Mouse (Mus musculus) MN1 (cell line): ENCODE results near the gene Zfp786.

Experiments used
- DNase-seq: peaks from one replicate; pipeline ENCODE4 v3.0.0-alpha.2; 2016; ENCODE audit warnings: low spot score

Gene Zfp786

DNA sequence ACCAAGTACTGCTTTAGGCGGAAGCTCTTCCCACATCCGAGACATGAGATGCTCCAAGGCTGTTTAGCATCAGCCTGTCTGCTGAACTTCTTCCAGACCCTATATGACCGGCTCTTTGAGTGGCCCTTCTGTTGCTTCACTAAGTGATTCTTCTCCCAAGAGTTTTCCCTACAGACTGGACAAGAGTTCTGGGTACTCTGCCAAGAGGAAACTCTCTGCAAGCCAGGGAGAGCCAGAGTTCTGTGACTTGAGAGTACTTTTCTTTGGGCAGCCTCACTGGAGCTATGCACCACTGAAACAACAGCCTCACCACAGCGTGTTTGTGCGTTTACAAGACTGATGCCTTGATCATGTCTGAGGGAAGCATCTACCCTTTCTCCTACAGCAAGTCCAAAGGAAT, 9.4 kb downstream of the Zfp786 start:
- DNase-seq, result no peak

DNA sequence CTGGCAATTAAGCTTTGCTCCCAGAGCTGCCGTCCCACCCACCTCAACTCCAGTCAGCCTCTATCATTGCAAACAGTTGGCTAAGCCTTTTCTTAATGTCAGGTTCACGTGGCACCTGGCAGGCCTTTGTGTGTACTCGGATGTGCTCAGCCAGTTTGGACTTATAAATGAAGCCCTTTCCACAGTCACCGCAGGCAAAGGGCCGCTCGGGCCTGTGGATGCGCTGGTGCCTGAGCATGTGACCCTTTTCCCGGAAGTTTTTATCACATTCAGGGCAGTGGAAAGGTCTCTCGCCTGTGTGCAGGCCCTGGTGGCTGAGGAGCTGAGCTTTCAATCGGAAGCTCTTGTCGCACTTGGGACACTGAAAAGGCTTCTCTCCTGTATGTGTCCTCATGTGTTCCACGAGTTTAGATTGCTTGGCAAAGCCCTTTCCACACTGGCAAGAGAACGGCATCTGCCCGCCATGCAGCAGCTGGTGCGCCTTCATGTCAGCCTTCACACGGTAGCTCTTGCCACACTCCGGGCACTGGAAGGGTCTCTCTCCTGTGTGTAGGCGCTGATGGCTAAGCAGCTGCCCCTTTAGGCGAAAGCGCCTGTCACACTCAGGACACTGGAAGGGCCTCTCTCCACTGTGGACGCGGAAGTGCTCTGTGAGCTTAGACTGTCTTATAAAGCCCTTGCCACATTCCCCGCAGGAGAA, 10.9 kb downstream of the Zfp786 start:
- DNase-seq, result no peak

GRCm38 (mm10) chr6:47818721-47819120, 11.9 kb downstream of the Zfp786 start:
- no peak for DNase-seq

- DNase-seq, result no peak
Observed at GRCm38 (mm10) chr6:47816151-47816550, 14.5 kb downstream of the Zfp786 start.

- DNase-seq, result peak; percentile 96
Observed at GRCm38 (mm10) chr6:47813257-47813878, 17.3 kb downstream of the Zfp786 start, which contains the start of gene Pdia4. TSS of gene Pdia4 (minus strand) at chr6:47813430.

- DNase-seq, result peak; percentile 21
Observed at GRCm38 (mm10) chr6:47812271-47812915, 18.3 kb downstream of the Zfp786 start.

DNA sequence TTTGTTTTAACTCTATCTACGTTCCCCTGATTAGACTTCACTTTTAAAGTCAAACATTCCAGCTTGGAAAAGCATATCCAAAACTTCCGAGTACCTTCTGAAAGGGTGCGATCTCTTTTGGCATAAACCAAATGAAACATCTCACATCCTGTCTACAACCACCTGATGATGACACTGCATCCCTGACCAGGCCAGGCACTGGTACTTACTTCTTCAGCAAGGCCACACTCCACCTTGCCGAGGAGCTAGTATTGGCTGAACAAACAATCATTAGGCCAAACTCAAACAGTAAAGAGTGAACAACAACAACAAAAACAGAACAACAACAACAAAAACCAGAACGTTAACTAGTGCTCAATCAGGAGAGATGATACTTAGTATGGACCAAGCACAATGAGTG, 19.3 kb downstream of the Zfp786 start:
- no peak for DNase-seq

DNA sequence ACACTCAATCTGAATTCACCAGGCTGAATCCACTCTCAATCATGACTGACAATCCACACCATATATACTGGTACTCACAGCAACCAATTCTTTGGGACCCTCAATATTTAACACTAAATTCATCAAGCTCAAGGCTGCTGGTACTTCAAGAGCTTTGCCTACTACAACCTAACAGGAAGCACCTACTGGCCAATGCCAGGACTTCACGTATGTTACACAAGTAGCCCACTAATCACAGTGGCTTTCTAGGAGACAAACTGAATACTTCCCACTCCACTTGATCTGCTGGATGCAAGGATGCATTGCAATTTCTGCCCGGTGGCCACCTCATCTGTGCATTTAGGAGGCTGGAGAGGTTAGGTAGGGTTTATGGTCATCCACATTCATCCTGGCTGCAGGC, 20.5 kb downstream of the Zfp786 start:
- DNase-seq, result no peak

DNA sequence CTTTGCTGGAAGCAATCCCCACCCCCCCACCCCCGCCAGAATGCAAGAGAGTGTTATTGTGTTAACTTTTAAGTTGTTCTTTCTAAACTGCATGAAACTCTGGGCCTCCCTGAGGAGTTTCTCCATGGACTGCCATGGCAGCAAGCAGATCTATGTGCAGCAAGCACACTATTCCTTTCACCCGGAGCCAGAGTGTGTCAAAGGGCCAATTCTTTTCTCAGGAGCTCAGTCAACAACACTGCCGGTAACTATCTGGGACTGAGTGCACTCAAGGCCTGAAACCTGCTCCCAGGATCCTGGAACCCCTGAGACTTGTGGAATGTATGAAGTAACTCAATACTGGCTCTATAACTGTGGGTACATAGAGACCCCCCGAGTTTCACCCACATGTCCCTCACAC, 21.6 kb downstream of the Zfp786 start:
- DNase-seq, result no peak

DNA sequence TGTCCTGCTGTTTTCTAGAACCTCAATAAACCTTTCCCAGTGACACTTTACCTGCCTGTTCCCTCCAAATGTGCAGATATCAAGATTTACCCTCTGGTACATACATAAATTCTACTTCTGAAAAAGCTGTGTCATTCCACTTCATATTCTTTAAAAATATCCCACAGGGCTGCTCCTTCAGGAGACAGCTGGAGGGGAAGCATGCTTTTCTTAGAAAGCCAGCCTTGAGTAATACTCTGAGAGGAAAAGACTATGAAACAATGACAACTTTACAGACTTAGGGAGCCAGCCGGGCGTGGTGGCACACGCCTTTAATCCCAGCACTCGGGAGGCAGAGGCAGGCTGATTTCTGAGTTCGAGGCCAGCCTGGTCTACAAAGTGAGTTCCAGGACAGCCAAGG, 22.1 kb downstream of the Zfp786 start:
- DNase-seq, result no peak

DNA sequence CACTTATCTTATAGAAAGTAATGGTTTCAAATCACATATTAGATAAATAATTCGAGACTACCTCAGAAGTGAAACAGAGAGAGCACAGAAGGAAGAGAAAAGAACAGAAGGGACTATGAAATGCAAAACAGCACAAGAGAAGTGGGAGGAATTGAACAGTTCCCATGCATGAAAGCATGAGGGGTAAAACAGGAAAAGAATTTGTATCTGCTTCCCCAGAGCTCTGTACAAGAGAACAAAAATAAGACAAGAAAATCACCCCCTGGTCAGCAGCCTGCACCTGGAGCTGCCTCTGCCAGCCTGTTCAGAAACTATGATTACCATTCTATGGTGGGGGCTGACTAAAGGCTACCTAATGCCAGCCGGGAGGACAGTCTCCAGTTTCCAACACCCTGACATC, 23.2 kb downstream of the Zfp786 start:
- no peak for DNase-seq

GRCm38 (mm10) chr6:47805520-47805919, 25.1 kb downstream of the Zfp786 start:
- no peak for DNase-seq

DNA sequence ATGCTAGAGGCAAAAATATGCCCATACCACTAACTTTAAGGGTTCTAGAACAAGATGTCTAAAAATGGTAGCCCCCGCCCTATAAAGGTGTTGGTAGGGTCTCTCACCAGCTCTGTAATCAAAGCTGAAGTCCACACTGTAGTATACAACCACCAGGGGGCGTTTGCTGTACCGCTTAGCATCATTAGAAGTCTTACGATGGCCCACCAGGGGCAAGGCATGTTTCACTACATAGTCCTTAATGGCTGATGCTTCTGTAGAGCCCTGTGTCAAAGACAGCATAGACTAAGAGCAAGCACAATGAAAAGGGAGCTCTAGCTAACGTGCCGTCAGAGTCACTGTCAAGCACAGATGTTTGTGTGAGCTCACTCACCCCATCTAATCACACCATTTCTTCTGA, 31.6 kb downstream of the Zfp786 start:
- DNase-seq, result peak; percentile 81

- DNase-seq, result peak; percentile 64
Observed at GRCm38 (mm10) chr6:47794106-47794830, 36.4 kb downstream of the Zfp786 start.

DNA sequence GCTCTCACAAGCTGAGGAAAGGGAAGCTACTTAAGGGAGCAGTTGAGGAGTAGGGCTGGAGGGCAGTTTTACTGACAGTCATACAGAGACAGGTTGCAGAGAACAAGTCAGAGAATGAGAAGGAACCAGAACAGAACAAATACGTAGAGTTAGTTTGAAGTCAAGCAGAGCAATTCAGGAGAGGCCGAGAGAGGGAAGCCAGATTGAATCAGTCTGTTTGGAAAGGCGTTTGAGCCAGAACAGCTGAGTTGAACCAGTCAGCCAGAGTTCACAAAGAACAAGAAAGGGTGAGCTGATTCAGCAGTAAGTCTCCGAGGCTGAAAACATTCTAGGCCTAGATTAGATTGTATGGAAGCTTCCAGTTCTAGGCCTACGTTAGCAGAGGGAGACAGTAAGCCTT, 37.4 kb downstream of the Zfp786 start:
- DNase-seq, result no peak

- no peak for DNase-seq
Observed at GRCm38 (mm10) chr6:47792533-47792932, 38.1 kb downstream of the Zfp786 start.

GRCm38 (mm10) chr6:47790745-47791144, 39.9 kb downstream of the Zfp786 start:
- DNase-seq, result peak; percentile 19

DNA sequence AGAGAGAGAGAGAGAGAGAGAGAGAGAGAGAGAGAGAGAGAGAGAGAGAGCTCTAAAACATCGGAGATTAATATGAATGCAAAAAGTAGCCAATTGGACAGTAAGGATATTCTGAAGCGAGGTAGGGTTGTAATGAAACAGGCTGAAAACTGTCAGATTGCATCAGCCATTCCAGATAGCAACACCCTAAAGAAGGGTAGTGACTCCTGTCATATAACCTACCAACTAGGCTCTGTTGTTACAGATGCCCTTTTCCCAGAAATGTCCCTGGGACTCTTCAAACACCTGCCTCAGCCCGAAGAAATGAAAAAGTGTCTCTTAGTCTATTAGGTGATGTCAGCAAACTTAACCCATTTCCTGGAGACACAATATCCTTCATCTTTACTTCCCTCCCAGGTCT, 41.8 kb downstream of the Zfp786 start:
- DNase-seq, result peak; percentile 67

GRCm38 (mm10) chr6:47787941-47788736, 42.5 kb downstream of the Zfp786 start:
- peak; percentile 89 for DNase-seq

DNA sequence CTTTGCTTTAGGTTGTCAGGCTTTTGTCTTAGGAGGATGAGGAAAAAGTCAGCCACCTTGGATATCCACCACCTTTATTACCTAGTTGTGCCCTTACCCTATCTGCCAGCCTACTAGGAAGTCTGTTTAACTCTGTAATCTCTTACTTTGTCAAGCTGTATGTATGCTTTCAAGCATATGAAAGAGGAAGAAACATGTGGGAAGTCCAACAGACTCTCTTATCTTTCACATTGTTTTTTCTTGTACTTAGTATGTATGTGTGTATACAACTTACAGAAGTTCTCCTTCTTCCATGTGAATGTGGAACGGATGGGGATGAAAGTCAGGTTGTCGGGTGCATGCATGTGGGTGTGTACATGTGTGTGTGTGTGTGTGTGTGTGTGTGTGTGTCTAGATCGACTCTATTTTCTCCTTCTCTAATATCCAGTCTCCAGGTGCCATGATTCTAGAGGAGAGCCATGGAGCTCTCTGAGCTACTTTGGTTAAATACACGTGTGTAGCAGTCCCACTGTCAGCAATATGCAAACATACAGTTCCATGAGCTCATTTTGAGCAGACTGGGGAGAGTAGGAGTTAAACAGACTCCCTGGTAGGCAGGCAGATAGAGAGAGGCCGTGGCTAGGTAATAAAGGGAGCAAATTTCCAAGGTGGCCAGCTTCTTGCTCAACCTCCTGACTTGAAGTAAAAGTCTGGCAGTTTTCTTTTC, 45.8 kb downstream of the Zfp786 start:
- no peak for DNase-seq
